Mouse (Mus musculus): ENCODE measurements at regions not wholly inside any gene's neighbourhood (a gene's known extent, or its start where the extent isn't known, plus 50 kb on each side); places are given as distances from the start of the nearest gene placed in this dataset.
A peak's percentile ranks its signal among the peaks of the same experiment; 100 is the strongest.

DNA sequence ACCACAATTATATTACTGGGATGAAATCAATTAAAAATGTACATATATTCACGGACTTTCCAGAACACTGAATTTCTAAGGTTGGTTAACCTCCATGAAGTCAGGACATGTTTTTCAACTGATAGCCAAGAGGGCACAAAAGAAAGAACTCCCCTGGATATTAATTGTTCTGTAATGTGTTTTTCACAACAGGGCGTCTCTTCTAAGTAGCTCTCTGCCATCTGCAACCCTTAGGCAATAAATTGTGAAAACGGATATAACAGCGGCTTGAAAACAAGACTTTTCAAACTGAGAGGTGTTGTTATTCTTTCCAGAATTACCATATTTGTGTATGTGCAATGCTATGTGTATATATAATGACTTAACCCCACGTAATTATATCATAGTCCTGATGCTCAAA, 841.1 kb upstream of the Pot1a start:
- WGBS = 65% methylated on average over 5 of the region's 5 CpGs
- no peaks in the 10 kb centered on the region for H3K4me1 ChIP-seq (ENCODE audit: control insufficient read depth, insufficient read depth, low read length)
- H3K4me2 ChIP-seq (ENCODE audit: low read length) = no peak overlapping the region

DNA sequence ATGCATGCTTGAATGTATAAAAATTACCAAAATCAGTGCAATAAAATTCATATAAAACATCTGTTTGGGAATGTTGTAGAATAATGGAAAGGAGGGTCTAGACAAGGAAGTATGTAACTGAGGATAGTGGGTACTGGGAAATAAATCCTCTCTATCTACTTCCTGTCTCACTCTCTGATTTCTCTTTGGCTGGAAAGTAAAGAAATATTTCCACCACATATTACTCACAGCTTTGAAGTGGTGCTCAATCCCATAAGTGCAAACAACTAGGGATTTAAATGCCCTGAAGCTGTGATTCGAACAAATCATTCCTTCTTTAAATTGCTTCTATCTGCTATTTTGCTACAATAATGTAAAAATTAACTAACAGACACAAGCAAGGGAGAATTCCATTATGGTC, 840.5 kb upstream of the Pot1a start:
- Histone ChIP-seq H3K27ac (replicated peaks; ENCODE audit: low read depth, low read length) (no peak overlapping the region), H3K9ac (replicated peaks; ENCODE audit: low read length) (no peak overlapping the region), H3K9me3 (ENCODE audit: control insufficient read depth, low read length) (no peaks in the 10 kb centered on the region), H3K36me3 (ENCODE audit: control insufficient read depth, insufficient read depth, low read length) (no peaks in the 10 kb centered on the region), H3K4me3 (replicated peaks; ENCODE audit: low read depth, low read length) (no peak overlapping the region), H3K27me3 (ENCODE audit: control insufficient read depth, insufficient read depth, low read length) (no peaks in the 10 kb centered on the region), H3K4me1 (ENCODE audit: control insufficient read depth, insufficient read depth, low read length) (no peaks in the 10 kb centered on the region), H3K4me2 (ENCODE audit: low read length) (no peak overlapping the region)
- ATAC-seq (ENCODE audit: low FRiP score, low TSS enrichment) = no peak
- 55% methylated on average over 1 of the region's 1 CpGs for WGBS
- peak; percentile 17 for DNase-seq

More for the DNA sequence above, 841.1 kb upstream of the Pot1a start:
- Histone ChIP-seq H3K27me3 (ENCODE audit: control insufficient read depth, insufficient read depth, low read length) (no peaks in the 10 kb centered on the region), H3K4me3 (replicated peaks; ENCODE audit: low read depth, low read length) (no peak overlapping the region), H3K9me3 (ENCODE audit: control insufficient read depth, low read length) (no peaks in the 10 kb centered on the region), H3K9ac (replicated peaks; ENCODE audit: low read length) (no peak overlapping the region), H3K27ac (replicated peaks; ENCODE audit: low read depth, low read length) (no peak overlapping the region), H3K36me3 (ENCODE audit: control insufficient read depth, insufficient read depth, low read length) (no peaks in the 10 kb centered on the region)
- DNase-seq (peak; percentile 29), ATAC-seq (ENCODE audit: low FRiP score, low TSS enrichment) (no peak)

DNA sequence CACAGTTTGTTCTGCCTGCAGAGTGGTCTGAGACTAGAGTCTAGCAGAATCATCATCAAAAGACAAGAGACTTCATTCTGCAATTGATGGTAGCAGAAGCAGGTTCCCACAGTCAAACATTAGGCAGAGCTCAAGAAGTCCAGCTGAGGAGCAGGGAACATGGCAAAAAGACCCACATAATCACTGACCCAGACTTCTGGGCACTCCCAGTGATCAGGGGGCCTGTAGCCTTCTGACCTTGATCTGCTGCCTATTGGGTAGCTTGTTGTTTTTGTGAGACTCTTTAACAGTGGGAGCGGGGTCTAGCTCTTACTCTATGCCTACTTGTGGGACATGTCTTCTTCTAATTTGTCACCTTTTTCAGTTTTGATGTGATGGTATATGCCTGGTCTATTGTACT, 819.4 kb upstream of the Pot1a start:
- no peak overlapping the region for H3K4me3 ChIP-seq (replicated peaks; ENCODE audit: low read depth, low read length)
- DNase-seq (no peak), ATAC-seq (ENCODE audit: low FRiP score, low TSS enrichment) (no peak)
- H3K36me3 ChIP-seq (ENCODE audit: control insufficient read depth, insufficient read depth, low read length) = no peaks in the 10 kb centered on the region
- no peaks in the 10 kb centered on the region for H3K4me1 ChIP-seq (ENCODE audit: control insufficient read depth, insufficient read depth, low read length)
- no peak overlapping the region for H3K4me2 ChIP-seq (ENCODE audit: low read length)
- H3K9ac ChIP-seq (replicated peaks; ENCODE audit: low read length) = no peak overlapping the region
- no peaks in the 10 kb centered on the region for H3K9me3 ChIP-seq (ENCODE audit: control insufficient read depth, low read length)
- no peaks in the 10 kb centered on the region for H3K27me3 ChIP-seq (ENCODE audit: control insufficient read depth, insufficient read depth, low read length)
- H3K27ac ChIP-seq (replicated peaks; ENCODE audit: low read depth, low read length) = no peak overlapping the region
- WGBS = 88% methylated on average over 1 of the region's 1 CpGs

Data from midbrain, embryonic 14.5 days (tissue).